Mouse (Mus musculus) left cerebral cortex, adult 18-20 months (tissue): ENCODE measurements around the gene Myo1d. TPM values are rescaled to one million over a fixed set of nuclear protein-coding genes. Genes with fewer than 3 reads are reported as not detected.

Source experiments
- DNase-seq, 2 experiments: peaks; one replicate each; pipeline ENCODE4 v3.0.0; 2021 to 2022; ENCODE audit warnings: low spot score in 2 of 2, mixed read lengths in 1 of 2
- total RNA-seq, 2 experiments: library from RNA; stranded (reverse); gene quantifications; 2 replicates each; pipeline ENCODE4 v1.2.3; 2021

The Myo1d gene
- total RNA-seq, 2 experiments from 2014 or later = 6.4 to 7.8 TPM

GRCm38 (mm10) chr11:80449859-80450258, 330.0 kb downstream of the Myo1d start:
- DNase-seq = no peak

- no peak for DNase-seq
Observed at GRCm38 (mm10) chr11:80446916-80447315, 332.9 kb downstream of the Myo1d start.

Other genes starting within 250 kb of the Myo1d start
- gene Tmem98, start 30.1 kb upstream of the Myo1d start, total RNA-seq = 1 to 10 TPM; 6.3 to 7.5 TPM
- gene Spaca3, start 78.3 kb upstream of the Myo1d start, total RNA-seq = not detected